Mouse (Mus musculus): ENCODE results near the gene Oxnad1. TPM values are rescaled to one million over a fixed set of nuclear protein-coding genes. Genes with fewer than 3 reads are reported as not detected.
"Not testable (repeated sequence)": the region's sequence is repeated elsewhere in the genome, so short reads cannot be mapped to it uniquely, and the experiment has no call there.

Gene Oxnad1
- total and polyA plus RNA-seq, 3 experiments: 13.0 to 53.5 (median 28.3) TPM

DNA sequence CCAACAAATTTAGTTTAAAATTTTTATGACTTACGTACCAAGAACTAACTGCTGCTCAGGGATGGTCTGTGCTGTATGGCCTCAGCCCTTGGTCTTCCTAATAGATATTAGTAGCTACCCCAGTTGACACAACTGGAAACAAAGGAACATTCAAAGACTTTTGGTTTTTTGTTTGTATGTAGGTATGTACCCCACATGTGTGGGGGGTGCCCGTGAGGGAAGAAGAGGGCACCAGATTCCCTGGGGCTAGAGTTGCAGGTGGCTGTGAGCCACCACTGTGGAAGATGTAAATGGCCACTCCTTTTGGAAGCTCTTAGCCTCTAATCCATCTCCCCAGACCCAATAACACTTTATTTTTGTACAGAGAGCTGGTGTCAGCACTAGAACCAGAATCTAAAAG, 1.7 kb upstream of the Oxnad1 start:
- ATAC-seq (ENCODE audit: extremely low read depth, insufficient number of reproducible peaks, low FRiP score, poor library complexity, severe bottlenecking) (no peak), DNase-seq (ENCODE audit: low spot score) (no peak)
- peaks cover 38% of the 10 kb centered on the region for H3K36me3 ChIP-seq (replicated peaks)
- no peak overlapping the region for H3K4me3 ChIP-seq (ENCODE audit: low read depth, low read length)
- H3K9me3 ChIP-seq (replicated peaks): no peaks in the 10 kb centered on the region
- no peak for TF ChIP-seq GATA1 (IDR thresholded peaks at IDR 0.05; ENCODE audit: borderline replicate concordance, low read length)
- TF ChIP-seq TAL1 (conservative IDR thresholded peaks at IDR 0.05; ENCODE audit: low read depth, low read length): no peak
- no peak for TF ChIP-seq CTCF (IDR thresholded peaks at IDR 0.05; ENCODE audit: low read depth, low read length)
- no peak for TF ChIP-seq GATA2 (IDR thresholded peaks at IDR 0.05; ENCODE audit: borderline replicate concordance, low read depth, low read length)
- no peak for TF ChIP-seq POLR2AphosphoS5 (IDR thresholded peaks at IDR 0.05; ENCODE audit: insufficient replicate concordance, low read depth, low read length)
- H3K27me3 ChIP-seq (ENCODE audit: insufficient read depth, low read length): no peaks in the 10 kb centered on the region
- peaks cover 22% of the 10 kb centered on the region for H3K4me1 ChIP-seq (ENCODE audit: insufficient read depth, low read depth, low read length)

DNA sequence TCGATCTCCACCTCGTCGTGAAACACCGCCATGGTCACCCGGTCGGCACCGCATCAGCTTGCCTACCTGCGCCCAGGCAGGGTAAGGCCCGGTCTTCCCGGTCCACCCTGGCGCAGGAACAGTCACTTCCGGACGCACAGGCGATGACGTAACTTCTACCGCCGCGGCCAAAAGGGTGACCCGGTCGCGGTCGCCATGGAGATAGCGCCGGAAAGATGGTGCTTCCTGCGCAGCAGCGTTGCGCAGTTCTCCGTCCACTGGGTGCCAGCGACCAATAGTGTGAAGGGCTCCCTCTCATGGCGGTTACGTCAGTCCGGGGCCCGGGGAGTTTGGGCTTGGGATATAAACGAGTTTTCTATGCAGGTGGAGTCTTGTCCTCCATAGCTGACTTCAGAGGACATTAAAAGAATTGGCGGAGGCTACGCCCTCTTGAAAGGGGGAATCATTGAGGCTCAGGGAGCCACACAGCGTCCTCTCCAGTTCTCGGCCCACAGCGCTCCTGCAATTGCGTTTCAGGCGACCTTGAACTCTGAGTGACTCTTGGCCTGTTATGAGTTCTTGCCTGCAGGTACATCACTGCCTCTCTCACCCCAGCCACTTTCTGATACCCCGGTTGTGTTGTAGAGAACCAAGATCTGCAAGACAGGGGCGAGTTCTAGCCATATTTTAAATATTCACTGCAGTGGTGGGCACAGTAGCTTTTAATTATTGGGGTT, 470 bp downstream of the Oxnad1 start, which contains the start of gene Dph3:
Gene Dph3, minus strand, starts transcription at position 244 of the 716 bp plus-strand sequence.
- Histone ChIP-seq H3K4me3 (ENCODE audit: low read depth, low read length) (peak within 1 kb of the TSS; percentile 80), H3K27me3 (ENCODE audit: insufficient read depth, low read length) (no peaks in the 10 kb centered on the region), H3K4me1 (ENCODE audit: insufficient read depth, low read depth, low read length) (peaks cover 36% of the 10 kb centered on the region), H3K9me3 (replicated peaks) (no peaks in the 10 kb centered on the region), H3K36me3 (replicated peaks) (peaks cover 49% of the 10 kb centered on the region)
- ATAC-seq (ENCODE audit: extremely low read depth, insufficient number of reproducible peaks, low FRiP score, poor library complexity, severe bottlenecking) (peak; percentile 84), DNase-seq (ENCODE audit: low spot score) (peak; percentile 92)
- TF ChIP-seq POLR2AphosphoS5 (IDR thresholded peaks at IDR 0.05; ENCODE audit: insufficient replicate concordance, low read depth, low read length) (0 out of 2 replicates have a peak, but pooled peaks have one; percentile 63), GATA1 (IDR thresholded peaks at IDR 0.05; ENCODE audit: borderline replicate concordance, low read length) (no peak), GATA2 (IDR thresholded peaks at IDR 0.05; ENCODE audit: borderline replicate concordance, low read depth, low read length) (no peak)

DNA sequence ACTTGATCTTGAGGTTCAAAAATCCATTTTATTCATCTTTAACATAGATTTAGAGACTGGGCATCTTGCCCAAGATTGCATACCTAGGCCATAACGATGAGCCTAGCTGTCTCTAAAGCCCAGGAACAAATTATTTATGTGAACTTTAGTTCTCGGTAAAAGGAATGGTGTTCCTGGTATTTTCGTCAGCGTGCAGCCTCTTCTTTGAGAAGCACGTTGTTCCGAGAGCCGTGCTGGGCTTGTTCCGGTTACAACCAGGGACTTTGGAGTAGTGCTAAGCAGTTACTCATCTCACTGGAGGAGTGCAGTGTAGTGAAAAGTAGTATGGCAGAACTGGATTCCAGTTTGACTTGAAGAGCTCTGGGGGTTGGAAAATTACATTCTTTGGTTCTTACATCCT, 1.1 kb downstream of the Oxnad1 start:
- no peak for DNase-seq (ENCODE audit: low spot score)

DNA sequence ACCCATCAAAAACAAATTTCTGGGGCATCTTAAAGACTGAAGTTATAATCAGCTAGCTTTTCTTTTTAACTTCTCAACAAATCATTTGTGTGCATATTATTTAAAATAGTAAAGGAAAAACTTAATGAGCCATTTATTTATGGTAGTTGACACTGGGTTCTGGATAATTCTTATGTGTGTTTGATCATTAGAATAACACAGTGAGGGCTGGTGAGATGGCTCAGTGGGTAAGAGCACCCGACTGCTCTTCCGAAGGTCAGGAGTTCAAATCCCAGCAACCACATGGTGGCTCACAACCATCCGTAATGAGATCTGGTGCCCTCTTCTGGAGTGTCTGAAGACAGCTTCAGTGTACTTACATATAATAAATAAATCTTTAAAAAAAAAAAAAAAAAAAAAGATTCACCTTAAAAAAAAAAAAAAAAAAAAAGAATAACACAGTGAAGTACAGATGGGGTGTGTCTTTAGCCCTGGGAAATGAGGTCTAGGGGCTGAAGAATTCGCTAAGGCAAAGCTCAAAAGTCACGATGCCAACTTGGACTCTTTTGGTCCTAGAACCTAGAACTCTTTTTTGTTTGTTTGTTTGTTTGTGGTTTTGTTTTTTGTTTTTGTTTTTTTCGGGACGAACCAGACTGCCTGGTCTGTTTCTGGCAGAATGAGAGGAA, 2.5 kb downstream of the Oxnad1 start:
- not testable (repeated sequence) for DNase-seq (ENCODE audit: low spot score); H3K27me3 ChIP-seq (ENCODE audit: insufficient read depth, low read length); ATAC-seq (ENCODE audit: extremely low read depth, insufficient number of reproducible peaks, low FRiP score, poor library complexity, severe bottlenecking); H3K9me3 ChIP-seq (replicated peaks)
- Histone ChIP-seq H3K4me1 (ENCODE audit: insufficient read depth, low read depth, low read length) (peaks cover 36% of the 10 kb centered on the region), H3K36me3 (replicated peaks) (peaks cover 49% of the 10 kb centered on the region), H3K4me3 (ENCODE audit: low read depth, low read length) (peak overlapping the region; percentile 80; the same call in 1 of the 2 replicates)

More for the DNA sequence above, 1.1 kb downstream of the Oxnad1 start:
- ATAC-seq (ENCODE audit: extremely low read depth, insufficient number of reproducible peaks, low FRiP score, poor library complexity, severe bottlenecking): no peak
- Histone ChIP-seq H3K36me3 (replicated peaks) (peaks cover 49% of the 10 kb centered on the region), H3K27me3 (ENCODE audit: insufficient read depth, low read length) (no peaks in the 10 kb centered on the region), H3K9me3 (replicated peaks) (no peaks in the 10 kb centered on the region), H3K4me3 (ENCODE audit: low read depth, low read length) (peak overlapping the region; percentile 80), H3K4me1 (ENCODE audit: insufficient read depth, low read depth, low read length) (peaks cover 37% of the 10 kb centered on the region)
- no peak for TF ChIP-seq TAL1 (conservative IDR thresholded peaks at IDR 0.05; ENCODE audit: low read depth, low read length)
- TF ChIP-seq CTCF (IDR thresholded peaks at IDR 0.05; ENCODE audit: low read depth, low read length): no peak
- no peak for TF ChIP-seq GATA2 (IDR thresholded peaks at IDR 0.05; ENCODE audit: borderline replicate concordance, low read depth, low read length)
- TF ChIP-seq GATA1 (IDR thresholded peaks at IDR 0.05; ENCODE audit: borderline replicate concordance, low read length): no peak
- TF ChIP-seq POLR2AphosphoS5 (IDR thresholded peaks at IDR 0.05; ENCODE audit: insufficient replicate concordance, low read depth, low read length): no peak

DNA sequence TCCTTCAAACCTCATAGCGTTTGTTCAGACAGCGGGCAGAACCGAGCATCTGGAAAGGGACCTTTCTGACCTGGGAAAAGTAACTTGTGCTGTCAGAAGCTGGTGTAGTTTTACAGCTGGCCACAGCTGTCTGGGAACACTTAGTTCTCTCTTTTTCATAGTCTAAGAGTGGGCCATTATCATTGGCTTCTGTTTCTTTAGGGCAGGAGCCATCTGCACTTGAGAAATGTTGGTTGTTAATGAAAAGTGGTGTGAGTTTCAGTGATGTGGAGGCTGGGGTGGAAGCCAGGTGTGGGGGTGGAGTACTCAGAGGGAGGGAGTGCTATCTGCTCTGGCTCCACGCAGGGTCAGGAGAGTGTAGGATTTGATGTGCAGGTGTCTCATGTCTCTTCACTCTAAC, 6.0 kb downstream of the Oxnad1 start:
- no peaks in the 10 kb centered on the region for H3K27me3 ChIP-seq (ENCODE audit: insufficient read depth, low read length)
- ATAC-seq (ENCODE audit: extremely low read depth, insufficient number of reproducible peaks, low FRiP score, poor library complexity, severe bottlenecking) (no peak), DNase-seq (ENCODE audit: low spot score) (no peak)
- no peak overlapping the region for H3K4me3 ChIP-seq (ENCODE audit: low read depth, low read length)
- H3K9me3 ChIP-seq (replicated peaks): no peaks in the 10 kb centered on the region
- peaks cover 38% of the 10 kb centered on the region for H3K4me1 ChIP-seq (ENCODE audit: insufficient read depth, low read depth, low read length)
- H3K36me3 ChIP-seq (replicated peaks): peaks cover 74% of the 10 kb centered on the region
- TF ChIP-seq TAL1 (conservative IDR thresholded peaks at IDR 0.05; ENCODE audit: low read depth, low read length) (no peak), GATA2 (IDR thresholded peaks at IDR 0.05; ENCODE audit: borderline replicate concordance, low read depth, low read length) (no peak), GATA1 (IDR thresholded peaks at IDR 0.05; ENCODE audit: borderline replicate concordance, low read length) (no peak), POLR2AphosphoS5 (IDR thresholded peaks at IDR 0.05; ENCODE audit: insufficient replicate concordance, low read depth, low read length) (no peak), CTCF (IDR thresholded peaks at IDR 0.05; ENCODE audit: low read depth, low read length) (no peak)

DNA sequence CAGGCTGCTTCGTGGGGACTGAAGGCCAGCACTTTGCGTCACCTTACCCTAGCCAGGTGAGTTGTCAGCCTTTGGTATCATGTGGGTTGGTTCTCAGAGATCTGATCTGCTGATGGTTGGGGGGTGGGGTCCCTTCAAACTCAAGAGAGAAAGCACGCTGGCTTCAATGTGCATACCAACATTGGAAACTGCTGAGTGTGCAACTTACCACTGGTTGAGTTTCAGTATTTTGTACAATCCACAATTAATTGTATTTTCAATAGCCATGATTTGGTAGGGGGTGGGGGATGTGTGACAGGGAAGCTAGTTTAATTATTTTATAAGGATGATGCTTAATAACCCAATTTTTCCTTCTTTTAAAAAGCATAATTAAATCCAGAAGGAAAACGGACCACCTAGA, 6.5 kb downstream of the Oxnad1 start:
- no peak for DNase-seq (ENCODE audit: low spot score)
- ATAC-seq (ENCODE audit: extremely low read depth, insufficient number of reproducible peaks, low FRiP score, poor library complexity, severe bottlenecking): no peak
- H3K4me3 ChIP-seq (ENCODE audit: low read depth, low read length): no peak overlapping the region
- peaks cover 38% of the 10 kb centered on the region for H3K4me1 ChIP-seq (ENCODE audit: insufficient read depth, low read depth, low read length)
- no peaks in the 10 kb centered on the region for H3K27me3 ChIP-seq (ENCODE audit: insufficient read depth, low read length)
- peaks cover 79% of the 10 kb centered on the region for H3K36me3 ChIP-seq (replicated peaks)
- no peaks in the 10 kb centered on the region for H3K9me3 ChIP-seq (replicated peaks)
- TF ChIP-seq GATA1 (IDR thresholded peaks at IDR 0.05; ENCODE audit: borderline replicate concordance, low read length) (no peak), CTCF (IDR thresholded peaks at IDR 0.05; ENCODE audit: low read depth, low read length) (no peak), TAL1 (conservative IDR thresholded peaks at IDR 0.05; ENCODE audit: low read depth, low read length) (no peak), GATA2 (IDR thresholded peaks at IDR 0.05; ENCODE audit: borderline replicate concordance, low read depth, low read length) (no peak), POLR2AphosphoS5 (IDR thresholded peaks at IDR 0.05; ENCODE audit: insufficient replicate concordance, low read depth, low read length) (no peak)
